Comparison of ENCODE assay signal across 25 mouse cellular contexts in the genomic region with DNA sequence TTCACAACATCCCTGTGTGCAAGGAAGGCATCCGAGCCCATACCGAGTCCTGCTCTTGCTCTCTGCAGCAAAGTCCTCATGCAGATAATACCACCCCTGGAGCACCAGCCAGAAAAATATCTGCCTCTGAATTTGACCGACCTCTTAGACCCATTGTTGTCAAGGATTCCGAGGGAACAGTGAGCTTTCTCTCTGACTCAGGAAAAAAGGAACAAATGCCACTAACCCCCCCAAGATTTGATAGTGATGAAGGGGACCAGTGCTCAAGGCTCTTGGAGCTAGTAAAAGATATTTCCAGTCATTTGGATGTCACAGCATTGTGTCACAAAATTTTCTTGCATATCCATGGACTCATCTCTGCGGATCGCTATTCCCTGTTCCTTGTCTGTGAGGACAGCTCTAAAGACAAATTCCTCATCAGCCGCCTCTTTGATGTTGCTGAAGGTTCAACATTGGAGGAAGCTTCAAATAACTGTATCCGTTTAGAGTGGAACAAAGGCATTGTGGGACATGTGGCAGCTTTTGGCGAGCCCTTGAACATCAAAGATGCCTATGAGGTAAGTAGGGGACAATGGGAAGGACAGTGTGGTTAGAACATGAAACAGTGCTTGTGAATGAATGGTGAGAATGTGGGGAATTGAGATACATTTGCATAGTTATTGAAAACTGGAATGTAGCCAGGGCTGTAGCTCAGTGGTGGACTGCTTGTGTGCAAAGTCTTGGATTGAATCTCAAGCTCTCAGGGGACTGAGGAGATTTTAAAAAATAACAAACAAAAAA. TPM values are rescaled to one million over a fixed set of nuclear protein-coding genes. Genes with fewer than 3 reads are reported as not detected.
DNase-seq lines count a peak whose midpoint lies in the region; ATAC-seq and TF ChIP-seq lines count a peak whose summit lies in the region.
"Had no signal": no experiment of that assay in that cellular context is flagged by ENCODE, and none has a peak within 500 bp of the region (broad histone marks: within the 10 kb centered on the region; RNA-seq: fewer than 3 reads in every experiment).

No protein-coding gene starts in this region.

- no peak for TF ChIP-seq CTCF in forebrain, postnatal 0 days (IDR thresholded peaks at IDR 0.05; ENCODE audit: low read depth)
- no peak for TF ChIP-seq CTCF in lung, embryonic 14.5 days (IDR thresholded peaks at IDR 0.05; ENCODE audit: low read depth)
- TF ChIP-seq CTCF in lung, postnatal 0 days (IDR thresholded peaks at IDR 0.05): no peak

- DNase-seq in forebrain, postnatal 0 days: no peak
- peak; percentile 37 for DNase-seq in lung, embryonic 14.5 days
- no peak for DNase-seq in lung, postnatal 0 days (ENCODE audit: low spot score)
- DNase-seq in midbrain, embryonic 10.5 days (ENCODE audit: low spot score): no peak
- DNase-seq in adrenal gland, adult 8-10 months: no peak
- DNase-seq: adrenal gland, postnatal 10 days; adrenal gland, postnatal 36 days; cerebellum, adult 11 months; cerebellum, adult 2 months; cerebellum, adult 9-11 months; cerebellum, postnatal 25 days; gastrocnemius, postnatal 25 days; heart, adult 2 months had no signal

- no peak overlapping the region for H3K9ac ChIP-seq in forebrain, embryonic 13.5 days
- no peak overlapping the region for H3K9ac ChIP-seq in forebrain, postnatal 0 days
- no peak overlapping the region for H3K9ac ChIP-seq in lung, embryonic 14.5 days
- no peak overlapping the region for H3K9ac ChIP-seq in lung, postnatal 0 days (replicated peaks; ENCODE audit: low read depth)
- no peak overlapping the region for H3K9ac ChIP-seq in midbrain, embryonic 16.5 days (ENCODE audit: low read depth, low read length)
- no peak overlapping the region for H3K9ac ChIP-seq in kidney, embryonic 14.5 days (ENCODE audit: low read depth, low read length)
- H3K9ac ChIP-seq: embryonic facial prominence, embryonic 12.5 days; embryonic facial prominence, embryonic 15.5 days; forebrain, embryonic 12.5 days; hindbrain, embryonic 13.5 days; intestine, embryonic 15.5 days had no signal

- no peaks in the 10 kb centered on the region; the same call in 1 of the 2 replicates for H3K36me3 ChIP-seq in forebrain, embryonic 13.5 days (ENCODE audit: poor library complexity, severe bottlenecking)
- no peaks in the 10 kb centered on the region for H3K36me3 ChIP-seq in forebrain, postnatal 0 days (ENCODE audit: insufficient read depth)
- H3K36me3 ChIP-seq in lung, embryonic 14.5 days (ENCODE audit: insufficient read depth): peaks cover 25% of the 10 kb centered on the region; the same call in 1 of the 2 replicates
- no peaks in the 10 kb centered on the region for H3K36me3 ChIP-seq in lung, postnatal 0 days (ENCODE audit: insufficient read depth, low read length)
- no peaks in the 10 kb centered on the region for H3K36me3 ChIP-seq in midbrain, embryonic 16.5 days (ENCODE audit: control insufficient read depth, insufficient read depth, low read length)
- H3K36me3 ChIP-seq in midbrain, embryonic 10.5 days: peaks cover 23% of the 10 kb centered on the region
- H3K36me3 ChIP-seq in kidney, embryonic 14.5 days (ENCODE audit: control insufficient read depth, insufficient read depth, low read length): no peaks in the 10 kb centered on the region
- H3K36me3 ChIP-seq: embryonic facial prominence, embryonic 15.5 days had no signal

- no peaks in the 10 kb centered on the region for H3K27me3 ChIP-seq in forebrain, embryonic 13.5 days
- no peaks in the 10 kb centered on the region for H3K27me3 ChIP-seq in forebrain, postnatal 0 days (ENCODE audit: insufficient read depth, low read length)
- no peaks in the 10 kb centered on the region for H3K27me3 ChIP-seq in lung, embryonic 14.5 days (ENCODE audit: insufficient read depth, low read length)
- no peaks in the 10 kb centered on the region for H3K27me3 ChIP-seq in lung, postnatal 0 days (replicated peaks; ENCODE audit: insufficient read depth, low read length)
- no peaks in the 10 kb centered on the region for H3K27me3 ChIP-seq in midbrain, embryonic 16.5 days (ENCODE audit: control insufficient read depth, insufficient read depth, low read depth, low read length)
- H3K27me3 ChIP-seq in midbrain, embryonic 10.5 days (ENCODE audit: low read depth, poor library complexity, severe bottlenecking): no peaks in the 10 kb centered on the region
- H3K27me3 ChIP-seq in kidney, embryonic 14.5 days (ENCODE audit: control insufficient read depth, insufficient read depth, low read length): no peaks in the 10 kb centered on the region
- H3K27me3 ChIP-seq: embryonic facial prominence, embryonic 12.5 days; embryonic facial prominence, embryonic 15.5 days; forebrain, embryonic 12.5 days; hindbrain, embryonic 13.5 days; intestine, embryonic 15.5 days; Patski had no signal

- no peaks in the 10 kb centered on the region for H3K4me1 ChIP-seq in forebrain, embryonic 13.5 days
- H3K4me1 ChIP-seq in forebrain, postnatal 0 days (ENCODE audit: insufficient read depth): no peaks in the 10 kb centered on the region
- no peaks in the 10 kb centered on the region for H3K4me1 ChIP-seq in lung, embryonic 14.5 days (ENCODE audit: insufficient read depth)
- H3K4me1 ChIP-seq in lung, postnatal 0 days (ENCODE audit: insufficient read depth, low read depth, low read length): no peaks in the 10 kb centered on the region
- H3K4me1 ChIP-seq in midbrain, embryonic 16.5 days (ENCODE audit: control insufficient read depth, insufficient read depth, low read length): no peaks in the 10 kb centered on the region
- no peaks in the 10 kb centered on the region for H3K4me1 ChIP-seq in midbrain, embryonic 10.5 days
- H3K4me1 ChIP-seq in kidney, embryonic 14.5 days (ENCODE audit: control insufficient read depth, insufficient read depth, low read length): no peaks in the 10 kb centered on the region
- H3K4me1 ChIP-seq: embryonic facial prominence, embryonic 12.5 days; embryonic facial prominence, embryonic 15.5 days; forebrain, embryonic 12.5 days; heart, embryonic 10.5 days; hindbrain, embryonic 13.5 days; intestine, embryonic 15.5 days had no signal

- TF ChIP-seq EP300 in lung, postnatal 0 days (IDR thresholded peaks at IDR 0.05): no peak

- ATAC-seq in forebrain, embryonic 13.5 days: 0 out of 2 replicates have a peak, but pooled peaks have one; percentile 24
- no peak for ATAC-seq in forebrain, postnatal 0 days
- no peak for ATAC-seq in lung, embryonic 14.5 days (ENCODE audit: insufficient read depth)
- ATAC-seq in lung, postnatal 0 days: no peak
- ATAC-seq in midbrain, embryonic 16.5 days: 0 out of 2 replicates have a peak, but pooled peaks have one; percentile 14
- ATAC-seq in kidney, embryonic 14.5 days (ENCODE audit: low FRiP score, low TSS enrichment): no peak
- ATAC-seq: activated CD4-positive, CD25-positive, alpha-beta regulatory T cell, adult 4 months; hindbrain, embryonic 16.5 days; intestine, embryonic 15.5 days; Patski had no signal

- no peak overlapping the region for H3K27ac ChIP-seq in forebrain, embryonic 13.5 days
- H3K27ac ChIP-seq in forebrain, postnatal 0 days (ENCODE audit: low read depth, low read length): no peak overlapping the region
- H3K27ac ChIP-seq in lung, embryonic 14.5 days (ENCODE audit: low read depth): no peak overlapping the region
- H3K27ac ChIP-seq in lung, postnatal 0 days (ENCODE audit: low read length): no peak overlapping the region
- no peak overlapping the region; the same call in 1 of the 2 replicates for H3K27ac ChIP-seq in midbrain, embryonic 16.5 days (ENCODE audit: low read length)
- no peak overlapping the region for H3K27ac ChIP-seq in midbrain, embryonic 10.5 days (replicated peaks)
- H3K27ac ChIP-seq in kidney, embryonic 14.5 days (ENCODE audit: low read depth, low read length): no peak overlapping the region
- H3K27ac ChIP-seq: embryonic facial prominence, embryonic 12.5 days; embryonic facial prominence, embryonic 15.5 days; forebrain, embryonic 12.5 days; heart, adult 2 months; heart, embryonic 10.5 days; hindbrain, embryonic 13.5 days; intestine, embryonic 15.5 days had no signal

- WGBS in forebrain, embryonic 13.5 days: 77% methylated on average over 9 of the region's 9 CpGs
- 70% methylated on average over 9 of the region's 9 CpGs for WGBS in forebrain, postnatal 0 days
- WGBS in lung, embryonic 14.5 days: 78% methylated on average over 9 of the region's 9 CpGs
- WGBS in lung, postnatal 0 days: 78% methylated on average over 9 of the region's 9 CpGs
- 67% methylated on average over 9 of the region's 9 CpGs for WGBS in midbrain, embryonic 16.5 days
- 89% methylated on average over 9 of the region's 9 CpGs for WGBS in midbrain, embryonic 10.5 days
- 92% methylated on average over 9 of the region's 9 CpGs for WGBS in kidney, embryonic 14.5 days

- no peak overlapping the region for H3K4me3 ChIP-seq in forebrain, embryonic 13.5 days
- no peak overlapping the region for H3K4me3 ChIP-seq in forebrain, postnatal 0 days (ENCODE audit: low read depth, low read length)
- no peak overlapping the region for H3K4me3 ChIP-seq in lung, embryonic 14.5 days (ENCODE audit: low read depth, low read length)
- H3K4me3 ChIP-seq in lung, postnatal 0 days (ENCODE audit: low read depth, low read length): no peak overlapping the region
- no peak overlapping the region for H3K4me3 ChIP-seq in midbrain, embryonic 16.5 days (ENCODE audit: low read depth, low read length)
- no peak overlapping the region for H3K4me3 ChIP-seq in midbrain, embryonic 10.5 days
- H3K4me3 ChIP-seq in kidney, embryonic 14.5 days (ENCODE audit: low read length): no peak overlapping the region
- H3K4me3 ChIP-seq: embryonic facial prominence, embryonic 12.5 days; embryonic facial prominence, embryonic 15.5 days; forebrain, embryonic 12.5 days; heart, adult 2 months; heart, embryonic 10.5 days; hindbrain, embryonic 13.5 days; intestine, embryonic 15.5 days had no signal

- no peak overlapping the region for H3K4me2 ChIP-seq in forebrain, embryonic 13.5 days
- H3K4me2 ChIP-seq in forebrain, postnatal 0 days (ENCODE audit: low read depth): no peak overlapping the region
- no peak overlapping the region for H3K4me2 ChIP-seq in lung, embryonic 14.5 days
- H3K4me2 ChIP-seq in lung, postnatal 0 days (replicated peaks; ENCODE audit: low read depth, low read length): no peak overlapping the region
- H3K4me2 ChIP-seq in midbrain, embryonic 16.5 days (ENCODE audit: low read length): no peak overlapping the region
- H3K4me2 ChIP-seq in kidney, embryonic 14.5 days (replicated peaks; ENCODE audit: low read depth, low read length): no peak overlapping the region
- H3K4me2 ChIP-seq: embryonic facial prominence, embryonic 12.5 days; embryonic facial prominence, embryonic 15.5 days; forebrain, embryonic 12.5 days; hindbrain, embryonic 13.5 days; intestine, embryonic 15.5 days had no signal

- H3K9me3 ChIP-seq in forebrain, embryonic 13.5 days (replicated peaks): peaks cover 7% of the 10 kb centered on the region
- 0 out of 2 replicates have a peak, but pooled peaks cover 5% of the 10 kb centered on the region for H3K9me3 ChIP-seq in forebrain, postnatal 0 days (ENCODE audit: low read length)
- H3K9me3 ChIP-seq in lung, embryonic 14.5 days (ENCODE audit: low read depth, low read length): peaks cover 11% of the 10 kb centered on the region
- H3K9me3 ChIP-seq in lung, postnatal 0 days (ENCODE audit: low read length): no peaks in the 10 kb centered on the region
- H3K9me3 ChIP-seq in midbrain, embryonic 16.5 days (replicated peaks; ENCODE audit: control insufficient read depth, low read length, poor library complexity, severe bottlenecking): peaks cover 5% of the 10 kb centered on the region
- H3K9me3 ChIP-seq in midbrain, embryonic 10.5 days (replicated peaks): peaks cover 11% of the 10 kb centered on the region; the same call in 1 of the 2 replicates
- peaks cover 10% of the 10 kb centered on the region for H3K9me3 ChIP-seq in kidney, embryonic 14.5 days (ENCODE audit: control insufficient read depth, low read length)
- H3K9me3 ChIP-seq: heart, embryonic 10.5 days had no signal

RNA-seq across cellular contexts. Expression of gene Pde5a, which starts 19.4 kb away (rescaled TPM):
- 3.6 and 3.7 TPM in 2 replicates for polyA plus RNA-seq in forebrain, embryonic 13.5 days (2015; fragmentation: Nextera tagmentation; extraction: Ambion mirVana)
- total RNA-seq in forebrain, postnatal 0 days (2014; rRNA removed): 8.7 and 12.5 TPM in 2 replicates
- polyA plus RNA-seq in forebrain, postnatal 0 days (2015; fragmentation: Nextera tagmentation; extraction: Ambion mirVana): 0.92 and 1.4 TPM in 2 replicates
- 55.0 and 57.4 TPM in 2 replicates for polyA plus RNA-seq in lung, embryonic 14.5 days (2014; fragmentation: Nextera tagmentation; extraction: Ambion mirVana)
- 16.6 and 22.7 TPM in 2 replicates for polyA plus RNA-seq in lung, postnatal 0 days (2015; fragmentation: Nextera tagmentation; extraction: Ambion mirVana)
- polyA plus RNA-seq in midbrain, embryonic 16.5 days (2015; fragmentation: Nextera tagmentation; extraction: Ambion mirVana): 1.6 and 1.7 TPM in 2 replicates
- 3.5 and 3.6 TPM in 2 replicates for polyA plus RNA-seq in midbrain, embryonic 10.5 days (2016; fragmentation: Nextera tagmentation; extraction: Ambion mirVana)
- polyA plus RNA-seq in kidney, embryonic 14.5 days (2014; fragmentation: Nextera tagmentation; extraction: Ambion mirVana): 5.7 and 7.4 TPM in 2 replicates
- total RNA-seq in adrenal gland, adult 8-10 months (2022): 10 to 100 TPM; 32.8 to 65.1 (median 51.7) TPM

Comparison
In these comparisons a context has a peak if more than half of its experiments do, and no peak if none do; other contexts are left out.
1. ATAC-seq: peak in forebrain, embryonic 13.5 days (single experiment) and midbrain, embryonic 16.5 days (single experiment); none in forebrain, postnatal 0 days (single experiment), lung, embryonic 14.5 days (single experiment), lung, postnatal 0 days (single experiment) and kidney, embryonic 14.5 days (single experiment).